Mouse (Mus musculus) c-Kit-positive CD71-negative TER-119-negative erythroid progenitor cells, embryonic 14.5 days (primary cell): ENCODE results near the gene Cgnl1.

Experiments used
- DNase-seq: peaks from one replicate; pipeline ENCODE4 v3.0.0-alpha.2; 2013; ENCODE audit warnings: low read depth

Gene Cgnl1

DNA sequence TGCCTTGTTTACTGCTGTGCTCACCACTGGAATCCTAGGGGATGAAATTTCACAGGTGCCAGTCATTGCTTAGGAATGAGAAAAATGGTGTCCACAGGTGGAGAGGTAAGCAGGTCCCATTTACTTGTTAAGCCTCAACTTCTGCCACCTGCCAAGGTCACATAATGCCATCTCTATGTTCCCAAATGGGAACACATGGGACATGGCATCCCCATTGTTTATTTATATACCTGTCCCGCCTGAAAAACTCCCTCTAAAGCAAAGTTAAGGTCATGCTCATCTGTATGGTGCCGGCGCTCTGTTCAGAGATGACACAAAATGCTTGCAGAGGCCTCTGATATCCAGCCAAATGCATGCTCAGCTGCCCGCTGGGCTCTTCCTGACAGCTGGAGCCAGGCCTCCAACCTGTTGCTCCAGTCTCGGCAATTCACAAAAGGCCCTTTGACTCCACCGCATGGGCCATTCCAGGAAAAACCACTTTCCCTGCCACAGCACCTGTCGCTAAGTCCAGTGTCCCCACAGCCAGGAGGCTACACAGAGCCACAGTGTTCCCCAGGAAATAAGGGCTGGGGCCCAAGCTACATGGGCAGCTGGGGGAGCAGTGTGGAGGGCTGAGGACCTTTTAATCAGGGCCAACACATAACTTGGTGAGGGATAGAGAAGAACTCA lies 192.4 kb downstream of the Cgnl1 start:
- no peak for DNase-seq
